Mouse (Mus musculus) adipocyte (in vitro differentiated cells): ENCODE measurements around the gene Gm3727.
"Not testable (repeated sequence)": the region's sequence is repeated elsewhere in the genome, so short reads cannot be mapped to it uniquely, and the experiment has no call there.

ENCODE experiments used
- DNase-seq: peaks from one replicate; pipeline ENCODE4 v3.0.0-alpha.2; 2016; ENCODE audit warnings: low spot score

Gene Gm3727

GRCm38 (mm10) chr14:7264614-7265013, at the start of gene Gm3727:
Gm3727 (minus strand) TSS chr14:7264714.
- DNase-seq, result not testable (repeated sequence)

GRCm38 (mm10) chr14:7243498-7243897, 21.0 kb downstream of the Gm3727 start:
- not testable (repeated sequence) for DNase-seq
